Mouse (Mus musculus) neural tube, embryonic 12.5 days (tissue): ENCODE data around the gene Rbpjl. TPM values are rescaled to one million over a fixed set of nuclear protein-coding genes. Genes with fewer than 3 reads are reported as not detected.

Experiments used
- ATAC-seq: fragments of 200-750 bp; cut with Nextera tagmentation; 2 replicates; pipeline ENCODE4 v1.8.0; 2017; ENCODE audit warnings: low read depth, mild to moderate bottlenecking, moderate TSS enrichment, moderate library complexity; ENCODE audit not compliant: low FRiP score
- H3K27ac ChIP-seq: fragments of 300-500 bp; sonication (generic); 2 replicates; pipeline ENCODE4 v1.5.1; 2016
- H3K27me3 ChIP-seq: fragments of 300-500 bp; sonication (generic); replicated peaks from 2 replicates; pipeline ENCODE4 v1.6.1; 2016; ENCODE audit warnings: mild to moderate bottlenecking
- H3K36me3 ChIP-seq: fragments of 300-500 bp; sonication (generic); 2 replicates; pipeline ENCODE4 v1.6.1; 2016; ENCODE audit warnings: mild to moderate bottlenecking
- H3K4me1 ChIP-seq: fragments of 300-500 bp; sonication (generic); 2 replicates; pipeline ENCODE4 v1.6.1; 2016
- H3K4me2 ChIP-seq: fragments of 300-500 bp; sonication (generic); replicated peaks from 2 replicates; pipeline ENCODE4 v1.6.1; 2016; ENCODE audit warnings: mild to moderate bottlenecking
- H3K4me3 ChIP-seq: fragments of 300-500 bp; sonication (generic); 2 replicates; pipeline ENCODE4 v1.5.1; 2016
- H3K9ac ChIP-seq: fragments of 300-500 bp; sonication (generic); 2 replicates; pipeline ENCODE4 v1.6.1; 2016; ENCODE audit warnings: mild to moderate bottlenecking
- H3K9me3 ChIP-seq: fragments of 300-500 bp; sonication (generic); 2 replicates; pipeline ENCODE4 v1.6.1; 2016; ENCODE audit warnings: mild to moderate bottlenecking
- WGBS: fragments of 180-500 bp; shearing (Covaris S2); methylation state at CpG from one replicate; pipeline ENCODE4 v1.1.7; 2016; 5-methylcytosine and 5-hydroxymethylcytosine counted together
- polyA plus RNA-seq: library from polyadenylated mRNA; unstranded; fragments of >200 nt; fragmentation: Nextera tagmentation; extraction: Ambion mirVana; gene quantifications from 2 replicates; pipeline ENCODE4 v1.2.1, GENCODE M21; 2016

Gene Rbpjl
- polyA plus RNA-seq, 1 experiment from 2014 or later: 0.13 TPM

DNA sequence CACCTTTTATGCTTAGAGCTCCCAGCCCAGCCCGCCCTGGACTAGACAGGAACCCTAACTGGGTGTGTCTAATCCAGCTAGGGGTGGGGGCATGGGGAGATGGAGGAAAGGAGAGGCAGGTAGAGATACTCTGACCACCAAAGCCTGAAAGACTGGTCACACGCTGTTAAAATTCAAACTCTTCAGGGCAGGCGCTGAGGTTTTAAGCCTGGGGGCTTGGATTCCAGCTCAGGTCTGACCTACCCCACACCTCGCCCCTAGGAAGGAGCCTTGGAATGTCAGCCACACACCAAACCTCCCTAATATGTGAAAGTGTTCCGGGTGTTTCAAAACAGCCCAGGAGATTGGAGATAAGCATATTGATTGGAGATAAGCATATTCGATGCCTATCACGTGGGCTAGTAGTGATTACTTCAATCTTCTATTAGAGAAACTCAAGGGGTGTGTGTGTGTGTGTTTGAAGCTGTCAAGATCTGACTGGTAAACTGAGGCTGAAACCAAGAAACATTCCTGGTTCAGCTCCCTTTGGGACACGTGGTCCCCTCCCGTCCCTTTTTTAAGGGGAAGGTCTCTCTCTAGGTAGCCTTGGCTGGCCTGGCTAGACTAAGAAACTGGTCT, 30.4 kb downstream of the Rbpjl start:
- H3K27me3 ChIP-seq: no peaks in the 10 kb centered on the region; the same call in 1 of the 2 replicates
- no peaks in the 10 kb centered on the region for H3K9me3 ChIP-seq
- no peaks in the 10 kb centered on the region for H3K36me3 ChIP-seq
- peaks cover 8% of the 10 kb centered on the region; the same call in 1 of the 2 replicates for H3K4me1 ChIP-seq
- no peak overlapping the region for H3K9ac ChIP-seq
- H3K4me2 ChIP-seq: no peak overlapping the region
- WGBS: 91% methylated on average over 9 of the region's 9 CpGs
- ATAC-seq: no peak
- H3K27ac ChIP-seq: no peak overlapping the region
- no peak overlapping the region for H3K4me3 ChIP-seq

DNA sequence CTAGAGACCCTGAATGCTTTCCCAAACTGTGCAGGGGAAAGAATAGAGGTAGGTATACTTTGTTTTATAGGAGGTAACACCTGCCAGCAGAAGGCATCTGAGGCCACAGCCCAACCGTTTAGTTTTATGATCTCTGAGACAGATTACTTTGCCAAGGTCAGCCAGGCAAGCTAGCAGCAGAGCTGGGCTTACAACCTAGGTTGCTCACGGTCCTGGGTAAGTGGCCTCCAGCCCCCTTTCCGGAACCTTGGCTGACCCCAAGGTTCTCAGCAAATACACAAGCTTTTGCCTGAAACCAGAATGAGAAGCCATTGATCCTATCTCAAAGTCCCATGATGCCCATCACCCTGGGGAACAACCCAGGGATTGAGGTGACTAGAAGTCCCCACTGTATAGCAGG, 31.7 kb downstream of the Rbpjl start:
- H3K9me3 ChIP-seq: no peaks in the 10 kb centered on the region
- H3K4me1 ChIP-seq: peaks cover 8% of the 10 kb centered on the region; the same call in 1 of the 2 replicates
- no peak for ATAC-seq
- no peak overlapping the region for H3K4me2 ChIP-seq
- H3K27ac ChIP-seq: no peak overlapping the region
- no peak overlapping the region for H3K9ac ChIP-seq
- no peaks in the 10 kb centered on the region; the same call in 1 of the 2 replicates for H3K27me3 ChIP-seq
- 64% methylated on average over 3 of the region's 3 CpGs for WGBS
- no peaks in the 10 kb centered on the region for H3K36me3 ChIP-seq
- H3K4me3 ChIP-seq: no peak overlapping the region

DNA sequence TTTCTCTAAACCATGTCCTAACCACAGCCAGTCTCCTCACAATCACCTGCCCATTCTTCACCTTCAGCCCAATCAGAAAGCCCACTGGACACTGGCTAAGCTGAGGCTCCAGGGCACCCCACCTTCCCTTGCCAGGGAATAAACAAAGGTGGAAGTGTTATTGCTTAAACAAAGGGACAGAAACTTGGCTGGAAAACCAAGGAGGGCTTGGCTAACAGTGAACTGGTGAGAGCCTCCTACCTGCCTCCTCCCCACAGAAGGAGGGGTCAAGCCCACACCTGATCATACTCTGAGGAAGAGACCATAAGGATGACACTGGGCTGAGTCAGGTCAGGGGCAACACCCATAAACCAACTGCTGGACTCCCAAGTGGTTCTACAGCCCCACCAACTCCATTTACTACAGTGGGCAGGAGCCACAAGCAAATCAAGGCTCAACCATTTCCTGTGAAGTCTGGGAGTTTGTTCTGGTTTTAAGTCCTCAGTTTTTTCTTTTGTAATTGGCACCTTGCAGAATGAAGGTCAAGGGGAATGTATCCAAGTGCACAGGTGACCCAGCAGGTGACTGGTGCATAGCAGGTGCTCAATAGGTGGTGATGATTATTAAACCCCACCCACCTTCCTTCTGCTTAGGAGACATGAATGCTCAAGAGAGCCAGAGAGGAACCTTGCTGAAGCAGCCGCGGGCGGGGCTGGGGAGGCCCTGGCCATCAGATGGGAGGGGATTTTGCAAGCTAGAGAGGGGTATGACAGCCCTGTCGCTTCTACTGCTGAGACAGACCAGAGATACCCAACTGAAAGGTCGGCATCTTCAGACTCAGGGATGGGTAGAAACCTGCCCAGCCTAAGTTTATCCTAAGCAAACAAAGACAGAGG, 32.5 kb downstream of the Rbpjl start:
- H3K4me1 ChIP-seq: peaks cover 8% of the 10 kb centered on the region; the same call in 1 of the 2 replicates
- no peak overlapping the region for H3K27ac ChIP-seq
- ATAC-seq: no peak
- no peak overlapping the region for H3K4me2 ChIP-seq
- H3K27me3 ChIP-seq: no peaks in the 10 kb centered on the region; the same call in 1 of the 2 replicates
- no peak overlapping the region for H3K9ac ChIP-seq
- no peaks in the 10 kb centered on the region for H3K9me3 ChIP-seq
- H3K36me3 ChIP-seq: no peaks in the 10 kb centered on the region
- WGBS: 53% methylated on average over 5 of the region's 5 CpGs
- H3K4me3 ChIP-seq: no peak overlapping the region

DNA sequence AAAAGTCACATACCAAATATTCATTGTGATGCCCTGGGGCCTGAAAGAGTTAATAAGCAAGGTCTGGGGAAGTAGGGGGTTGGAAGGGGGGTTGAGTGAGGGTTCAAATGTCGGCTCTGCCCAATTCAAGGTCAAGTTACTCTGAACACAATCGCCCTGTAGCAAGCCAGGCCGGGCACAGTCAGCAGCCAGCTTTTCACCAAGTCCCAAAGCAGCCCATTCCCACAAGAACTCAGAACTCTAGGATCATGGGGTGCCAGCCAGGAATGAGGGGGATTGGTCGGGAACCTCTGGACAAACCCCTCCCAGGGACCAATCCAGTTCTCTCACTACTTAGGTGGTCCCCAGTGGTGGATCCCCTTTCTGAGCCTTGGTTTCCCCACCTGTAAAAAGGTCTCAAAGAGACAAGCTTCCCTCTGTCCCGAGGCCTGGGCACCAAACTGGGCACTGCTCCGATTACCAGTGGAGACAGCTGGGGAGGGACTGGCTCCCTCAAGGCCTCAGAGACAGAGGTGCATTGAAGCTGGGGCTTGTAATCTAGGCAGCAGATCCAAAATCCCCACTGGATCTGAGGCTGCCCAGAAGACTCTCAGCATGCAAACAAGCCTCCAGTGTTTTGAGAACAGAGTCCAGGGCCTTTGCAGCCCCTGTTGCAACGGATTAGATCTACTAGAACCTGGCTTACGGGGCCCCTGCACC, 33.4 kb downstream of the Rbpjl start:
- no peak for ATAC-seq
- Histone ChIP-seq H3K4me1 (peaks cover 8% of the 10 kb centered on the region; the same call in 1 of the 2 replicates), H3K27me3 (peaks cover 3% of the 10 kb centered on the region), H3K36me3 (no peaks in the 10 kb centered on the region), H3K27ac (no peak overlapping the region), H3K9me3 (no peaks in the 10 kb centered on the region), H3K9ac (no peak overlapping the region), H3K4me2 (no peak overlapping the region), H3K4me3 (no peak overlapping the region)
- 29% methylated on average over 8 of the region's 8 CpGs for WGBS

DNA sequence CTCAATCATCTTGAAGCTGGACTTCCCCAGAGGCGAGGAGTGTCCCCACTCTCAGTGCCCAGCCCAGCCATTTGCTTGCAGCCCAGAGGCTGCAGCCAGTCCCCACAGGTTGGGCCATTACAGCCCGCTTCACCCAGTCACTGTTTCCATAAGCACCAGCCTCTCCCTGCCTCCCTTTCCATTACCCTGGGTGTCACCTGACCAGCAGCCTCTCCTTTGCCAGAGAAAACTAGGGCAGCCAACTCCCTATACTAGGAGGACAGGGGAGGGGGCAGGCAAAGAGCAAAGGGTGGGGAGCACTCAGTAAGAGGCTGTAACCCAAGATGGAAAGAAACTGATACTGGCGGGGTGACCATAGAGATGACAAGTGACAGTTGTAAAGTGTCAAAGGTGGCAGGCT, 34.0 kb downstream of the Rbpjl start:
- no peak for ATAC-seq
- H3K9me3 ChIP-seq: no peaks in the 10 kb centered on the region
- no peaks in the 10 kb centered on the region for H3K36me3 ChIP-seq
- H3K27ac ChIP-seq: no peak overlapping the region
- H3K9ac ChIP-seq: no peak overlapping the region
- peaks cover 9% of the 10 kb centered on the region for H3K27me3 ChIP-seq
- H3K4me2 ChIP-seq: no peak overlapping the region
- no peak overlapping the region for H3K4me3 ChIP-seq
- 47% methylated on average over 3 of the region's 3 CpGs for WGBS
- H3K4me1 ChIP-seq: peaks cover 13% of the 10 kb centered on the region

DNA sequence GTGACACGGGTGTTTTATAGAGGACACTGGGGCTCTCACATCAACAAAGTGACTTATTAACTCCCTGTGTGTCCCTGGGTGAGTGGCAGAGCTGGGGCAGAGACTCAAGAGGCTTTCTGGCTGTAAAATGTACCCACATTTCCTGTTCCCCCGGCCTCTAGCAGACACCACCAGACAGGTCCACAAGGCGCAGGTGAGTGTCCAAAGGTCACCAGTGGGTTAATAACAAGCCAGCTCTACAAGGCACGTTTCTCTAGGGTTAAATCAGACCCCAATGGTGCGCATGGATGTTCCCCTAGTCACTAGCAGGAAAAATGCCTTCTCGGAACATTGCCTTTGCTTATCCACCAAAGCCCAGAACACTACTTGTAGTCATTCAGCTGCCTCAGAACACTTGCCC, 34.8 kb downstream of the Rbpjl start:
- no peak for ATAC-seq
- no peak overlapping the region for H3K4me2 ChIP-seq
- no peak overlapping the region for H3K27ac ChIP-seq
- H3K36me3 ChIP-seq: no peaks in the 10 kb centered on the region
- H3K27me3 ChIP-seq: peaks cover 16% of the 10 kb centered on the region
- H3K9me3 ChIP-seq: no peaks in the 10 kb centered on the region
- WGBS: 71% methylated on average over 6 of the region's 6 CpGs
- H3K4me1 ChIP-seq: peaks cover 16% of the 10 kb centered on the region
- no peak overlapping the region for H3K9ac ChIP-seq
- no peak overlapping the region for H3K4me3 ChIP-seq

DNA sequence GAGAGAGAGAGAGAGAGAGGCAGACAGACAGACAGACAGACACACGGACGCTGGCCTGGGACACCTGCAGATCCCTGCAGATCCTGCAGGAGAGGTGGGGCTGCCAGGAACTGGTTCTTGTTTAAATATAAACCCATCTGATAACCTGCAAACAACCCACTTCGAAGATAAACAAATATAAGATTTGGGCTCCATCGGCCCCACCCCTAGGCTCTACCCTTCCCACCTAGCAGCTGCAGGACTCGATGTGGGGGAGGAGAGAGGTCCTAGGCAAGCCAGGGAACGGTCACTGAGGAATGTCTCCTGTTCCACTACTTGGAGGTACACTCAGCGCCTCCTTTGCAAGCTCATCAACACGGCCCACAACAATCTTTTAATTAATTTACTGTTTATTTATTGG, 35.3 kb downstream of the Rbpjl start:
- Histone ChIP-seq H3K27ac (no peak overlapping the region), H3K9me3 (no peaks in the 10 kb centered on the region), H3K36me3 (no peaks in the 10 kb centered on the region), H3K4me1 (peaks cover 17% of the 10 kb centered on the region), H3K4me3 (no peak overlapping the region), H3K27me3 (peaks cover 17% of the 10 kb centered on the region), H3K4me2 (no peak overlapping the region), H3K9ac (no peak overlapping the region)
- no peak for ATAC-seq
- WGBS: 58% methylated on average over 8 of the region's 8 CpGs

DNA sequence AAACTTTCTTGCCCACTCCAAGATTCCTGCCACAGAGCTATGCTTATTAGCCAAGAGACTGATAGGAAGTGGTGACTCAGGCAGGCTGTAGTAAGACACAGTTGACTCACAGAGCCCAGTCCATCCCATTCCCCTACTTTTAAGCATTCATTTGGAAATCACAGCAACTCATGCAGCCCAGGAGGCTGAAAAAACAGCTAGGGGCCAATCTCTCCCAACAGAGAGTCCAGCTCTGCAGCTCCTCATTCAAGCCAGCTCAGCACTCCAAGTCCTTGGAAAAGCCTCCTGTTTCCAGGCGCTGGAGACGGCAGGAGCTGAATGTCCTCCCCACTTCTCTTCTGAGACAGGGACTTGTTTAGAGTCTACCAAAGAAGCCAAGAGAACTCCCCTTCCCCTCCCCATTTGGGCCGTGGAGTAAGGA, 36.1 kb downstream of the Rbpjl start:
- 74% methylated on average over 3 of the region's 3 CpGs for WGBS
- ATAC-seq: no peak

DNA sequence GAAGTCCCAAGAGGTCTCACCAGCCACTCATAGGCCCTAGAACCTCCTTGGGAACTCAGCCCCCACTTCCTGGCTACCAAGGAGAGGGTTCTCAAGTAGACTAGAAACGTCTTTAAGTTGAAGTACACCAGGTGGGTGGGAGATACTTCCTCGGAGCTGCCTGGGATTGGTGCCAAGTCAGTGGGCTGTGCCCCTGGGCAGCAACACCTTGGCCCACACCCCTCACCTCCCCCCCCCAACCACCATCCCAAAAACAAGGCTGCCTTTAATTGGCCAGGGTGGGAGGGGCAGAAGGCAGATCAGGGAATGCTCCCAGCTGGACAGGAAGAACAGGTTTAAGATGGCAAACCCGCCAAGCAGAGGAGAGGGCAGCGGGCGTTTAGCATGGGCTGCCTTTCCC, 37.4 kb downstream of the Rbpjl start:
- ATAC-seq: no peak
- WGBS: 82% methylated on average over 5 of the region's 5 CpGs
- H3K4me2 ChIP-seq: no peak overlapping the region
- H3K4me1 ChIP-seq: peaks cover 19% of the 10 kb centered on the region
- H3K36me3 ChIP-seq: no peaks in the 10 kb centered on the region
- no peaks in the 10 kb centered on the region for H3K9me3 ChIP-seq
- H3K27ac ChIP-seq: no peak overlapping the region
- H3K4me3 ChIP-seq: no peak overlapping the region
- no peak overlapping the region for H3K9ac ChIP-seq
- H3K27me3 ChIP-seq: peaks cover 17% of the 10 kb centered on the region

More for the DNA sequence above, 36.1 kb downstream of the Rbpjl start:
- Histone ChIP-seq H3K4me2 (no peak overlapping the region), H3K27me3 (peaks cover 17% of the 10 kb centered on the region), H3K4me3 (no peak overlapping the region), H3K9me3 (no peaks in the 10 kb centered on the region), H3K27ac (no peak overlapping the region), H3K36me3 (no peaks in the 10 kb centered on the region), H3K4me1 (peaks cover 19% of the 10 kb centered on the region), H3K9ac (no peak overlapping the region)

DNA sequence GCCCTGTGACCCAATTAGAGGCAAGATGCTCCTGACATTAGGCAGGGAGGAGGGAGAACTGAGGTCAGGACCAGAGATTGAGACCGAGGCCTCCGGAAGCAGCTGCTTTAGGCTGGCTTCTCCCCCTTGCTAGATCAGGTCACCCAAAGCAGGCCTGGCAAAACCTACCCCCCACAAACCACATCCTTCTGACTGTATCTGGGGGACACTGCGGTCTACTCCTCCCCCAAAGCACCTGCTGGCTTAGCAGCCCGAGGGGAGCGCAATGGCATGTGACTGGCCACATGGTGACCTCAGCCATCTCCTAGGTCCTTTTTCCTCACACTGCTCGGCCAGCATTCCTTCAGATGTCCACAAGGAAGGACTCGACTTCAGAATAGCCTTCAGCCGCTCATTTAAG, 38.2 kb downstream of the Rbpjl start:
- peaks cover 19% of the 10 kb centered on the region for H3K4me1 ChIP-seq
- H3K36me3 ChIP-seq: no peaks in the 10 kb centered on the region
- H3K9ac ChIP-seq: no peak overlapping the region
- peak overlapping the region; percentile 92 for H3K4me2 ChIP-seq
- WGBS: 32% methylated on average over 8 of the region's 8 CpGs
- H3K9me3 ChIP-seq: no peaks in the 10 kb centered on the region
- no peak overlapping the region for H3K4me3 ChIP-seq
- ATAC-seq: no peak
- no peak overlapping the region for H3K27ac ChIP-seq
- peaks cover 17% of the 10 kb centered on the region for H3K27me3 ChIP-seq

DNA sequence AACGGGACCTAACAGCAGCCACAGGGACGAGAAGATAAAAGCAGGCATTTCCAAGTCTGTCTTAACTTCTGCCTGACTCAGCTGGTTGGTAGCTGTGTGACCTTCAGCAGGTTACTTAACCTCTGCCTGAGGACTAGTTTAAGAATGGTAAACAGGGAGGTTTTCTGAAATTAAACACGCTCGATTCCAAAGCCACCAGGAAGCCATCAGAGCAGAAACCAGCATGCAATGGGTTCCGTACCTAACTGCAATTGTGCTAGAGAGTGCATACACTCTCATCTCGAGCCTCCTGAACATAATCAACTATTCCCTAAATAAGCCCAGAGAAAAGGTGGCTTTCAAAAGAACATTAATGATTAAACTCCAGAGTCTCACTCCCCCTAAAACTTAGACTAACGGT, 38.8 kb downstream of the Rbpjl start:
- 21% methylated on average over 7 of the region's 7 CpGs for WGBS
- Histone ChIP-seq H3K4me3 (no peak overlapping the region), H3K27me3 (peaks cover 17% of the 10 kb centered on the region), H3K9me3 (no peaks in the 10 kb centered on the region), H3K4me2 (peak overlapping the region; percentile 92), H3K36me3 (no peaks in the 10 kb centered on the region), H3K9ac (no peak overlapping the region), H3K4me1 (peaks cover 19% of the 10 kb centered on the region), H3K27ac (no peak overlapping the region)
- ATAC-seq: no peak
